Mouse (Mus musculus) testis, postnatal 14 days (tissue): ENCODE measurements at regions not wholly inside any gene's neighbourhood (a gene's known extent, or its start where the extent isn't known, plus 50 kb on each side); places are given as distances from the start of the nearest gene placed in this dataset.

Source experiments
- DNase-seq: peaks from one replicate; pipeline ENCODE4 v3.0.0; 2021; ENCODE audit warnings: low spot score

- no peak for DNase-seq
These were observed 218.6 kb downstream of the Sox2 start for GRCm38 (mm10) chr3:34868698-34869409.

- no peak for DNase-seq
These were observed 219.7 kb downstream of the Sox2 start for GRCm38 (mm10) chr3:34869911-34870310.

DNA sequence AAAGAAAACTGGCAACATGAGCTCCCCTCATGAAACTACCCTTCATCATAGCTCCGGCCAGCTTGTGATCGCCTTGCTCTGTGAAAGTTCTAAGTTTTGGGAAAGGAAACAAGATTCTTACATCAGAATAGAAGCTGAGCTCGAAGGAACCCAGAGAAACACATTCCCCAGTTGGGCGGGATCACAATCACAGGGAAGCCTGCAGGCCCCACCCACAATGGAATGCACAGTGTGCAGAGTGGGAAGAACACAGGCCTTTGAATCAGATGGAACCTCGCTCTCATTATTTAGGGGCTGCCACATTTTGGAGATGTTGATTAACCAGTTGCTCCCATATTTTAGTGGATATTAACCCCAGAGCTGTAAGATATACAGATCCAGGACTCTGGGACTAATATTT, 234.9 kb downstream of the Sox2 start:
- no peak for DNase-seq

GRCm38 (mm10) chr3:34893381-34893780, 243.2 kb downstream of the Sox2 start:
- DNase-seq, result no peak

DNA sequence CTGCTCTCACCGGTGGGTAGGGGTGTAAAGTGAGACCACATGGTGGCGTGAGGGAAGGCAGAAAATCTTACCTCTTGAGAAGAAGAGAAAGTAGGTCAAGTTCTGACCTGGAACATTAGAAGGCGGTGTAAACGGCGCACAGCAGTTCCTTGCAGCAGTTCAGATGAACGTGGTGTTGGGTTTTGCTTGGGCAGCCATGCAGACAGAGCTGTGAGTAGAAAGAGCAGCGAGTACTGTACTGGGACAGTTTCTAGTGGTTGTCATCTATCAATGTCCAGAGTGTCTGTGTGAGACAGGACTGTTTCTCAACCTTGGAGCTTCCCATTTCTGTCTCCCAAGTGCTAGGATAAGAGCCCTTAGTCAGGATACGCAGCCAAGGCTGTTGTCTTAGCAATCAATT, 252.9 kb downstream of the Sox2 start:
- DNase-seq, result no peak

GRCm38 (mm10) chr3:34908489-34908888, 258.3 kb downstream of the Sox2 start:
- DNase-seq, result no peak

- no peak for DNase-seq
These were observed 259.1 kb downstream of the Sox2 start for GRCm38 (mm10) chr3:34909350-34909749.

DNA sequence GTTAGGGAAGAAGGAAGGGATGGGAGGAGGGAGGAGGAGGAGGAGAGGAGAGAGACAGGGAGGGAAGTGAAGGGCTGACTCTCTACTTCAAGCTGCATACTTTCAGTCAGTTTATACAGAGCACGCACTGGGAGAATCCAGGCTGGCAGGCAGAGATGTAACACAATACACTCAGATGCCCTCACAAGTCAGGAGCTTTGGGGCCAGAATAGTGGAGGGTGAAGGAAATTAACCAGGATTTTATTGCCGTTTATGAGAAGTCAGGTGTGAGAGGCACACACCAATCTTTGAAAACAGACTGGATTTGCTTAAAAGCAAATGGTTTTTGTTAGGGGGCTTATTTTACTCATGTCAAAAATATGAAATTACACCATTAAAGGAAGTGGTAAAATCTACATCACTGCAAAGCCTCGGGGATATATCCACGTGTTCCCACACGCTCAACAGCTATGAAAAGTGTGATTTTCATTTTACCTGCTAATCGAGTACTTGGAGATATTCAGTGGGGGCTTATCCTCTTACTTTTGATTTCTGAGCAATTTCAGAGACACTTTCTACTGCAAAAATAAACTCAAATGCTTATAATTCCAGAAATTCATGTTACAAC, 268.2 kb downstream of the Sox2 start:
- DNase-seq, result no peak

- no peak for DNase-seq
These were observed 270.3 kb downstream of the Sox2 start for GRCm38 (mm10) chr3:34920497-34920896.

- DNase-seq, result no peak
These were observed 299.7 kb downstream of the Sox2 start for GRCm38 (mm10) chr3:34949867-34950266.

DNA sequence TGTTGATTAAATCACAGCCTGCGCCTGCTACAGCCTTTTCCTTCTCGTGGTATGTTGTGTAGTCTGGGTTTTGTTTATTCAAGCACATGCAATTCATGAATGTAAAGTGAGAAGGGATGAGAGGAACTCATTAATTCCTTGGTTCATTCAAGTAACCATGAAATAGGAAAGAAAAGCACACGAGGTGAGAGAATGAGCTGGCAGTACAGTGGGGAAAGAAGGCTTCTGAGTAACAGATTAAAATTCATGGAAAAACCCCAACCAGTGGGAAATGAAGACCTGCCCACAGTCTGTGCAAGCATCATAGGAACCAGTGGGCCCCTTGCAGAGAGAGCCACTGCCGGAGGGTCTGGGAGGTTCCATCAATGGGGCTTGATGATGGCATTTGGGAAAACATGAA, 306.0 kb downstream of the Sox2 start:
- no peak for DNase-seq

DNA sequence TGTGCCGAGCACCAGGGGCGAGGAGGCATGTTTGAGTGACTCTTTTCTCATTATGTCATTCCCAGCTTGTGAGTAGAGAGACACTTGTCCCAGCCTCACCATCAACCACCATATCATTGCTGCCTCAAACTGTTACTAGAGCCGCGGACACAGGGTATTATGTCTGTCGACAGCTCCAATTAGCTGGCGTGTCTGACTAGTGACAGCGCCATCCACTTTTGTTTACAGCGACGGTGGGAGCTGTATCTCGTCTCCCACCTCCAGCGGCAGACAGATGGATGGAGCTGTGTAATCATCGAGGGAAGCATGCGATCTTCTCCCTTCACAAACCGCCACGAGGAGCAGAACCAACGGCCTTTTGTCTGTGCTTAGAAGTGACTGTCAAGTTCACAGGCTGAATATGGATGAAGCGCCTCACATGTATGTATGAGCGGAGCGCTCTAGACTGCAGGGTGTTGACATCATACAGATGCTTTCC, 308.9 kb downstream of the Sox2 start:
- DNase-seq, result no peak

DNA sequence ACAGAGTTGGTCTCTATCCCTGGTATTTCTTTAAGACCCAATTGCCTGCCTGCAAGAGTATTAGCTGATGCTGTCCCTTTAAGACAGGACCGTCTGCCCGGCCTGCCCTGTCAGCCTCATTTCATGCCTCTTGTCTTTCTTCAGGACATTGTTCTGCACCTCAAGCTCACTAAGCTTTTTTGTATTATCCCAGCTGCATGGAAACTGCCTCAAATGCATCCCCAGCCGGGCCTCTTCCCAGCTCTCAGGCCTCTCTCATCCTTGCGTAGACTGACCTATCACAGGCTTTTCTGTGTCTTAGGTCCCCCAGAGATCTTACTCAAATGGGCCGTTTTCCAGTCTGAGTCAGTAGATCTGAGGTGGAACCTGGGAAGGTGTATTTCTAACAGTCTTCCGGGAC, 316.2 kb downstream of the Sox2 start:
- DNase-seq, result no peak

DNA sequence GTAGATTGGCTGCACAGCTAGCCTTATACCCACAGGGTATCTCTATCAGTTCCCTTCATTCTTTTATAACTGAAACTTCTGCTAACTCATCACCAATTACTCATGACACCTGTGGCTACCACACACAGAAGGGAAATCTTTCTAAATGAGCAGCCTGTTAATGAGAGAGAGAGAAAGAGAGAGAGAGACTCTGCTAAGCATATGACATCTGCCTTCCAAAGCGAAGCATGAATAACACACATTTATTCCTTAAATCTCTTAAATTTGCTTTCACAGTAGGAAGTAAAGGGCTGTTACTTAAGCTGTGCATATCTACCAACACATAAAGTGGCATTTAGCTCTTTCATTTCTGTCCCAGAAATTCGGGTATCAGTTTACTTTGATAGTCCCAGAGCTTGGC, 317.7 kb downstream of the Sox2 start:
- DNase-seq, result no peak

- DNase-seq, result no peak
These were observed 321.3 kb downstream of the Sox2 start for GRCm38 (mm10) chr3:34971536-34971935.

DNA sequence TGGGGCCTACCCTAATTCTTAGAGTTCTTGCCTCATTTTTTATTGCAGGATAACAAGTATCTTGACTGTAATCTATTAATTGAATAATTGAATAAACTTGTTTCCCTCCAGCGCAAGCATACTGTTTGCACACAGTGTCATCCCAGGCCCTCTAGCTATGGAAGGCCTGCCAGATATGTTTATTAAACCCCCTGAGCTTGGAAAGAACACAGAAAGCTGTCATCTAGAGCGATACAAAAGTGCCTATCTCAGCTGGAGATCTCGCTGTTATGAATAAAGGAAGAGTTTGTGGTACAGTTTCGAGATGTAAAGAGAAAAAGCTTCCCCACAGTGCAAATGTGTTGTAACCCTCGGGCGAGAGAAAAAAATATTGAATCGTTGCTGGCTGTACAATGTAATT, 324.2 kb downstream of the Sox2 start:
- DNase-seq, result no peak
